Mouse (Mus musculus) adrenal gland, postnatal 10 days (tissue): ENCODE data around the gene RPS10-NUDT3. TPM values are rescaled to one million over a fixed set of nuclear protein-coding genes. Genes with fewer than 3 reads are reported as not detected.

ENCODE experiments used
- DNase-seq: peaks from one replicate; pipeline ENCODE4 v3.0.0; 2021; ENCODE audit warnings: mixed read lengths
- total RNA-seq, 2 experiments: library from RNA; stranded (reverse); gene quantifications; 2 replicates each; pipeline ENCODE4 v1.2.3; 2021

The RPS10-NUDT3 gene
- total RNA-seq, 2 experiments from 2014 or later: 1.2 TPM; not detected in 1

DNA sequence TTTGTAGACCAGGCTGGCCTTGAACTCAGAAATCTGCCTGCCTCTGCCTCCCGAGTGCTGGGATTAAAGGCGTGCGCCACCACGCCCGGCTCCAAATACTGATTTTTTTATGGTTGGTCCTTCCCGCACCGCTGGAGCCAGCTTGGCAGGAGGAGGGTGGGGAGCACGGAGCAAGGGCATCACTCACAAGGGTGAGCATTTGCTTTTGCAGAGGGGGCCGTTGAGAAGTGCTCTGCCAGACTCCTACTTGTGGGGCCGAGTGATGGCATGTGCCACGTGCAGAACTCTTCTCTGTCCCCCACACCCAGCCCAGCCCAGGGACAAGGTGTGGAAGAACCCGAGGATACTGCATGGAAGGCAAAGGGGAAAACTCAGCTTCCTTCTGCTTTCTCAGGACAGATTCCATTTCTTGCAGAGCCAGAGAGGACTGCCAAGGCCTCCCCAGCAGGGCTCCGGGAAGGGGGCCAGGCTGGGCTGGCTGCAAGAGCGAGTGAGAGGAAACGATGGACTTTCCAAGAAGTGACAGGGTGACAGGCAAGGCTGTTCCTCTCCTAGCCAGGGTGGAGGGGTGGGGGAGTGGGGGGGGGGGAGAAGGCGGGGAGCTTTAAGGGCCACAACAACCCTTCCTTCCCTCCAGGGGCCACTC is 60.4 kb downstream of the RPS10-NUDT3 start:
- peak; percentile 85 for DNase-seq

DNA sequence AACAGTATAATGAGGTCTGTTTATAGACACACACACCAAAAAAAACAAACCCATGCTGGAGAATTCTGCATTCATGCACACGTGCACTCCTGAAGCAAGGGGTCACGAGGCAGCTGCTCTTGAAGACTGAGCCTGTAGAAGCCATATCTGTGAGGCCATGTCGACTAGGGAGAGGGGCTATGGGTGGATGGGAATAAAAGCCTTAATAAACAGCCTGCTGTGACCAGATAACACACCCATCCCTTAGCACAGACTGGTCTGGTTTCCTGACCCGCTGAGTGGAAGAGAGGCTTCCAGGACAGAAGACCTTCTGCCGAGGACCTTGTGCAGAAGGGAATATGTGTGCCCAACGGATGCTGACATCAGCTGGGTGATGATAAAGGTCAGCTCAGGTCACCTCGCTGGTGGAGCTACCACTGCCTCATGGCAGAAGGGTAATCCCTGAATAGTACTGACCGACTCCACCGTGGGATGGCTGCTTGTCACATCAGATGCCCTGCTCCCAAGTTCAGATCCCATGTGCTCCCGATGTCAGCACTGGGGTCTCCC is 61.2 kb downstream of the RPS10-NUDT3 start:
- no peak for DNase-seq

DNA sequence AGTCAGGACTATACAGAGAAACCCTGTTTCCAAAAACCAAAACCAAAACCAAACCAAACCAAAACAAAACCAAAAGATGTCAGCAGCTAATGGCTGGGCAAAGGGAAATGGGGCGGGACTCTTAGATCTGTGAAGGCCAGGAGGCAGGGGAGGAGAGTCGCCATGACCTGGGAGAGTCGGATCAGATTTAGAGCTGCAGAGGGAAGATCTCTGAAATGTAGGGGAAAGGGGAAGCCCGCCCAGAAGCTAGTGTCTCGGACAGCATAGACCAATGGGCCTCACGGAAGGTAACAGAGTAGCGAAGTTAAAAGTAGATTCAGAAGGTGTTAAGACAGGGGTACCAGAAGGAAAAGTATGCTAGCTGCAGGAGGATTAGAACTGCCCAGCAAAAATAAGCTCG is 63.7 kb downstream of the RPS10-NUDT3 start:
- DNase-seq: no peak

DNA sequence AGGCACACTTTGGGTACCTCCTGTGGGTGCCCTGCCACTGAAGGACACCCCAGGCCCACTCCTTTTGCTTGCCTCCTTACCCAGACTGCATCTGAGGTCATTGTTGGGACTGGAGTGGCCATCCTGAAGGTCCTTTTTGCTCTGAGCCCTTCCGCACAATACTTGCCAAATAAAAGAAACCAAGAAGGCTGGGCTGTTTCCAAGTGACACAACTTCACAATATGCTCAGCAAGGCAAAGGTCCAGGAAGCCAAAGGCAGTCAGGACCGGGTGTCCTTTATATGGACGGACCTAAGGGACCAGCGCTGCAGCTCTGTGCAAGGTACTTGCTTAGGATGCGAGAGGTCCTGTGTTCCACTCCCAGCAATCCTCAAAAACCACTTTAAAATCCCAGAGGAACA is 66.8 kb downstream of the RPS10-NUDT3 start:
- DNase-seq: no peak

DNA sequence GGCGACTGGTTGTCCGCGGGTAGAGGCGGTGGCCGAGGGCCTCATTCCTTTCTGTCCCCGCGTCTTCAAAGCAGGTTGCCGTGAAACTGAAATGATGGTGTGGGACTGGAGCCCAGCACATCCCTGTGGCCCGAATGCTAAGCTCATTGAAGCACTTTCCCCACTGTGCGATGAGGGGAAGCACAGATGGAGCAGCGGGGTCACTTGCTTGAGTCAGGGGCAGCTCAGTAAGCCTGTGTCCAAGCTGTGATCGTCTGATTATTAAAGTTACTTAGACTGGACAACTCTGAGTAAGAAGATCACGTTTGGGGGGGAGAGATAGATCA is 69.1 kb downstream of the RPS10-NUDT3 start:
- no peak for DNase-seq

DNA sequence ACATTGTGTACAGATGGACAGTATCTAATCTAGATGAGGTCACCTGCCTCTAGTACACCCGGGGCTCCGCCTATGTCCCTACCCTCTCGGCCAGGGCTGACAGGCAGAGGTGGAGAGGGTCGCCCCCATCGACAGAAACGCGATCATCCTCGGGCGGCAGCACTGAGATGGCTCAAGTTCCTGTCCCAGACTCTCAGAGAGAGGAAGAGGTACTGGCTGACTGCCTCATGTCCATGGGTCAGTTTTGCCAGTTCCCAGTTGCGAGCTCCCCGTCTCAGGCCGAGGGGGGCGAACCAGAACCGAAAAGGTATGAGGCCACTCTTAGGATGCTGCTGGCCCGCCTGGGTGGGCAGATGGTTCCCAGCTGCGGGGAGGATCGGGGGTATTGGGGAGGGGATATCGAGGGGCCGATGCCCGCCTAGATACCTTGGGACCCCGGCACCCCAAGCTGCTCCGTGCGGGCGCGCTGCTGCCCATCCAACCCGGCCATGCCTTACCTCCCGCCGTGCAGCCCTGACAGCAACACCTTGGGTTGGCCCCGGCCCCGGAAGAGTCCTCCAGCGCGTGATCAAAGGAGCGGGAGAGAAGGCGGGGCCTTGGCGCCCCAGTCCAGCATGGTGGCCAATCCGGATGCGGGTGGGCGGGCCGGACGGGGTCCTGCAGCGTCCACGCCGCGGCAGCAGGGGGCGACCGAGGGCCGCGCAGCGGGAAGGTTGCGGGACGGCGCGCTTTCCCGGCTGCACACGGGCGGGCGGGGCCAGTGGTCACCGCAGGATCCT is 69.7 kb downstream of the RPS10-NUDT3 start, which contains the start of gene AI413582:
TSS of gene AI413582 (minus strand) at position 594 of the 779 bp plus-strand sequence.
- peak; percentile 99 for DNase-seq

DNA sequence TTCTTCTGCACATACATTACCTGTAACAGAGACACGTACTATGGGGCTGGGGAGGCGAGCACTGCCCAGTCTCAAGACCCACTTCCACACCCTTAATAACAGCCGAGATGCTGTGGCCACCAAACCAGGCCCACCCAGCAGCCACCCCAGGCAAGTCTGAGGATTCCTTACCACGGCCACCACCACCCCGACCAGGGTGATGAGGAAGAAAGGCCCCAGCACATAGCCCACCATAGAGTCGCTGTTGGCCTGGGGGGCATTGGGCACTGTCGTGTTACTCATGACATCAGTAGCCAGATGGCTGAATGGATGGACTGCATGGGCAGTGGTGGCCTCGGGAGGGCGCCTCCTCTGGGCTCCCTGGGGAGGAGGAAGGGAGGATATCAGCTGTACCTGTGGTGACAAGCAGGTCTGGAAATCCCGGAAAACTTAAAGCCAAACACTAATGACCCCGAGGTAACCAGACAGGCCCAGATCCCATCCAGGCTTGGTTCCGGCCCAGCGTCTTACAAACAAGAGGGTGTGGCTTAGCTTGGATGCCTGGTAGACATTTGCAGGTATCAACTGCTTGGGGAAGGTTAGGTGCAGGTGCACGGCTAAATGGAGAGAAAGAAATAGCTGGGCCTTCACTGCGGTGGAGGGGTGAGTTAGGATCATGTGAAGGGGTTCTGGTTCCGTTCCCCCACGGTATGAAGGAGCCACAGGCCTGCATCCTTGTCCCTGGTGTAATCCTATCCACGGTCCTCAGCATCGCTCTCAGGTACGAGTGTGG is 70.4 kb downstream of the RPS10-NUDT3 start:
- no peak for DNase-seq

DNA sequence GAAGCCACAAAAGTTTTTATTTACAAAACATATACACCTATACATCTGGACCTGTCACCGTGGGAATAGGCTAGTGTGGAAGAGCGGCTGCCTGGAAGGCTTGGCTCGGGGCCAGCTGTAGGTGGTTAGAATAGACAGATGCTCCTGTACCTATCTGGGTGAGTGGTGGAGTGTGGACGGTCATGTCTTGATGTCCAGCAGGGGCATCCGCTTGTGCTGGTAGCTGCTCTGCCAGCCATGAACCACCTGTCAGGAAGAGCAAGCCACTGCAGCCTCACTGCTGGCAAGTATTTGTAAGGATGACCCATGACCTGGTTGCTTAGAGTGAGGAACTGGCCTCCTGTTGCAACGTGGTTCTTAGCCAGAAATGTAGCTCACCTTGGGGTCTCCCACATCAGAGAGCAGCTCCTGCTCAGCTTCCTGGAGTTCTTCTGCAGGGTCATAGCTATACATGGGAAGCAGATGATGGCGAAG is 71.2 kb downstream of the RPS10-NUDT3 start:
- no peak for DNase-seq

DNA sequence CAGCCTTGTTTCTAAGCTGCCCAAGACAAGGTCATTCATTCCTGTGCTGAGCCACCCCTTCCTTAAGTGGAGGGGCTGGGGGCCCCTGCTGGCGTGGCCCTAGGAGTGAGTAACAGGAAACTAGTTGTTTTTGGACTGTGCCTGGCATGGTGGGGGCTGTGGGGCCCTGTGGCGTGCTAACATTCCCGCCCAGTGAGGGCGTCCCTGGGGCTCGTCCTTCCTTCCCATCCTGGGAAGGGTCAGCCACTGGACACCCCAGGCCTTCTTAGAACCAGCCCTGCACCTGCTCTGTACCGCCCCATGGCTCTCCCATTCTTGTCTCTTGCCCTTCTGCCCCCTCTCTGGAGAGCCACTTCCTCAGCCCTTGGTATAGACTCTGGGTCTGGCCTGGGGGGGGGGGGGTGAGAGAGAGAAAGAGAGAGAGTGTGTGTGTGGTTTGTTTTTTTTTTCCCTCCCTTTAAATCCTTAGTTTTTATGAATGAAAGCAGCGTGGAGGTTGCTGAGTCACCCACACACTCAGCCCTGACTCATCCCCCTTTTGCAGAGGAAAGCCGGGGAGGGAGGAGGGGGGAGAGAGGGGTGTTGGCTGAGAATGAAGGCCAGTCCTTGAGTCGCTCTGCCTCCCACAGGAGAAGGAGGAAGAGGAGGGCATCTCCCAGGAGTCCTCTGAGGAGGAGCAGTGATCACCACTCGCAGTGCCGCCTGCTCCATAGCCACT is 73.1 kb downstream of the RPS10-NUDT3 start:
- DNase-seq: peak; percentile 80

DNA sequence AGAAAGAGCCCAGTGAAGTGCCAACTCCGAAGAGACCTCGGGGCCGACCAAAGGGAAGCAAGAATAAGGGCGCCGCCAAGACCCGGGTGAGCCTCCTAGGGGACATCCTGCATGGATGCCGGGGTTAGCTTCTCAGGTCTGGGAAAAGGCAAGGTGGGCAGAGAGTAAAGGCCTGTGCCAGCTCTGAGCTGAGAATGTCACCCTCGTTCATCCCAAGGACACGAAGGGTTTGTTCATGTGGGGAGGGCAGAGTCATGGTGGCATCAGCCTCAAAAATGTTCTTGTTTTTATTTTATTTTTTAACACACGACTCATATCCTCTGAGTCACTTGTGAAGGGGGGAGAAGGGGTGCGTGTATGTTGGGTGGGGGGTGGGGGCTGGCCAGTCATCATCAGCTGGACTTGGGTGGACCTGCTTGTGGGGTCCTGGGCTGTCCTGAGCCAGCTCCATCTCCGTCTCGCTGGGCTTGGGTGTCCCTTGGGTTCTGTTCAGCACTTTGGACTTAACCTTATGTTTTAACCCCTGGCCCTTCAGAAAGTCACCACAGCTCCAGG is 74.0 kb downstream of the RPS10-NUDT3 start:
- no peak for DNase-seq

DNA sequence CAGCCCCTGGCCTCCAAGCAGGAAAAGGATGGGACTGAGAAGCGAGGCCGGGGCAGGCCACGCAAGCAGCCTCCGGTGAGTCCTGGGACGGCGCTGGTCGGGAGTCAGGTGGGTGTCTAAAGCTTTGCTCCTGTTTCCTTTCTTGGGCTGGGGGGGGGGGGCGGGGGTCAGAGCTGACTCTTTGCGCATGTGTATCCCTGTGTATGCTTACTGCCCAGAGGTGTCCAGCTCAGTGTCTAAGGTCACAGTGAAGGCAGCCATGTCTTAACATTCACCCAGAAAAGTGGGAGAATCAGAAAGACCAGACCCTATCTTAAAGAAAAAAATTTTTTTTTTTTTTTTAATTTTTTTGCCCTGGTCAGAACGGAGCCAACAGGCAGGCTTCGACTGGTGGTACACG is 75.4 kb downstream of the RPS10-NUDT3 start:
- DNase-seq: no peak

DNA sequence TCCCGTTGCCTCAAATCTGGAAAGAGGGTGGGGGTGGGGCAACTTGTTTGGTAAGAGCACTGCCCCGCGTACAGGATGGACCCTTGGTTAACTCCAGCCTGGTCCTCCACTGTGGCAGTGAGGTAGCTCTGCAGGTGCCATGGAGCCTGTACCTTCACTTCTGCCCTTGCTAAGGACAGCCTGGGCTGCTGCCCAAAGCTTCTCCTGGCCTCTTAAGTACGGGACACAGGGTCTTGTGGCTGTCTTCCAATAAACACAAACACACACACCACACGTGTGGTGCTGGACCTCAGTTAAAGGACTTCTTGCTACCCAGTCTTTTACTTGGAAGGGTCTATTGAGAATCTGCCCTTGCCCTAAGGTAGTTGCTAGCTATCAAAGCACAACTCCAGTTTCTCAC is 76.2 kb downstream of the RPS10-NUDT3 start:
- no peak for DNase-seq

DNA sequence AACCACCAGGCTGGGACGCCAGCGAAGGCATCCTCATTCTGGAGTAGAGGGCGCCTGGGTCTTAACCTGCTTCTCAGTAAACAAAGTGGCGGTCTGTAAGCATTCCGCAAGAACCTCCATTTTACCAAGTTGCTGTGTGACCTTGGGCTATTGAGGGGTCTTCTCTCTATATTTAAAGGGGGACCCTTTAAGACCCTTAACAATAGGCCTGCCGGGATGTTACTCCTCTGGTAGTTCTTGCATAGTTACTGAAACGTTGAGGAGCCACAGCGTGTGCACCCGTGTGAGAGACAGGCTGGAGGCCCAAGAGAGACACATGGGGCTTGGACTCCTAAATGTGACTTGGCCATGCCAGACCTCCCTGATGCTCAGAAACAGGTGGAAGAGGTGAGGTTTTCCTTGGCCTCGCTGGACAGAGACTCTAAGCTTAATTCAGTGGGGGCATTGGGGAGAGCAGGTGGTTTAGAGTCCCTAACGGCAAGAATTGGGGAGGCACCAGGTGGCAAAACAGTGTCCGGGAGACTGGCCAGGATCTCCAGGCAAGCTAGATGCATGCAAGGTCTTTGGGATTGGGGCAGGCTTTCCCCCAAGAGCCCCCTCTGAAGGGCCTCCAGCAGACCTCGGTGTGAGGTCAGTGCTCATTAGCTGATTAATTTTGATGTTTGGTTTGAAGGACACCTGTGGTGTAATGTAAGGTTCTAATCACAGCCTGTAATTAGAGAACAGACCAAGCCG is 76.9 kb downstream of the RPS10-NUDT3 start:
- no peak for DNase-seq

DNA sequence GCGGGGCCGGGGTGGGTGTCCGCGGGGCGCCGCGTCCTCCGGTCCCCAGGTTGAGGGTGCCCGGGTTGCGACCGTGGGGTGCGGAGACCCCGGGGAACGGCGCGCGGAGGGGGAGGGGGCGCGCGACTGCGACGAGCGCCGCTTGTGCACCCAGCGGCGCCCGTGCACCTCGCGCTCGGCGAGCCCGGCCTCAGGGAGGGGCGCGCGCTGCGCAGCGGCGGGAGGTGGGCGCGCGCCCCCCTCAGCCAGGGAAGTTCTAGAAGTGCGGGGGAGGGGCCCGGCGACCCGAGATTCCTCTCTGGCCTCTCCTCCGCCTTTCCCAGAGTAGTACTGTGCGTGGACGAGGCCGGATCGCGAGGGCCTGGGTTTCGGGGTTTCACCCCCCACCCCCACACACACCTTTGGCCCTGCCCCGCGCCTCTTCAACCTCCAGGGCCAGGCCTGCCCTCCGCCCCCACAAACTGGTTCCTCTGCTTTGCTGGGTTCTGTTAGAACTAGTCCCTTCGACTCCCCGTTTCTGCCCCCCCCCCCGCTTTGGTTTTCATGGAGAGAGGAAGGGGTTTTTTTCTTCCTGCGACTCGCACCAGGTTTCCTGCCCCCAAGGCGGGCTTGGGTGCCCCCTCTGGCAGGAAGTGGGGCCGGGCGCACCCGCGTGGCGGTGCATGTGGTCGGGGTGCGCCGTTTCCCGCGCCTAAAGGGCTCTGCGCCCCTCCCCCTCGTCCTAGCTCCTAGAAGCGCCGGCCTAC is 77.7 kb downstream of the RPS10-NUDT3 start:
- DNase-seq: peak; percentile 56

DNA sequence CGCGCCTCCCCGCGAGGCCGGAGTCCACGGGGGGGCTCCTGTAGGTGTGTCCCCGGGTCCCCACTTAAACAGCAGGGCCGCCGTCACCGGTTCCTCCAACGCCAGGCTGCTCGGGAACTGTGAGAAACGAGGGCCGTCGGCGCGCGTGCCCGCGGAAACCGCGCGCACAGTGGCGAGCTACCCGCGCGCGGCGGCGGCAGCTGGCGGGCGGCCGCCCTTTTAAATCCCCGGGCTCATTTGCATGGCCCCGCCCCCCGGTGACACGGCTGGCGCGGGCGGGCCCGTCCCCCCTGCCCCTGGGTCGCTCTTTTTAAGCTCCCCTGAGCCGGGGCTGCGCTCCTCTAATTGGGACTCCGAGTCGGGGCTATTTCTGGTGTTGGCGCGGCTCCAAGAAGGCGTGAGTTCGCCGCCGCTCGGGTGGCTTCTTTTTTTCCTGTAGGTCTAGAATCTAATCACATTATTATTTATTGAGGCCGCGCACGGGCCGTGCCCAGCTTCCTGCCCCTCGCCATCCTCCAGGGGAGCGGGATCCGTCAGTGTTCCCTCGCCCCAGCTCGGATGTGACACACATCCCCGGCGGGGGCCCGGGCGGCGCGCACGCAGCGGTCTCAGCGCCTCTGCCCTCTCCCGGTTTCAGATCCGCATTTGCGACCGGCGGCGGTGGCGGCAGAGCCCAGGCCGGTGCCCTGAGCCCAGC is 78.6 kb downstream of the RPS10-NUDT3 start, which contains the start of gene Hmga1:
TSS of gene Hmga1 (plus strand) at position 183 of the 697 bp plus-strand sequence.
- DNase-seq: peak; percentile 94

DNA sequence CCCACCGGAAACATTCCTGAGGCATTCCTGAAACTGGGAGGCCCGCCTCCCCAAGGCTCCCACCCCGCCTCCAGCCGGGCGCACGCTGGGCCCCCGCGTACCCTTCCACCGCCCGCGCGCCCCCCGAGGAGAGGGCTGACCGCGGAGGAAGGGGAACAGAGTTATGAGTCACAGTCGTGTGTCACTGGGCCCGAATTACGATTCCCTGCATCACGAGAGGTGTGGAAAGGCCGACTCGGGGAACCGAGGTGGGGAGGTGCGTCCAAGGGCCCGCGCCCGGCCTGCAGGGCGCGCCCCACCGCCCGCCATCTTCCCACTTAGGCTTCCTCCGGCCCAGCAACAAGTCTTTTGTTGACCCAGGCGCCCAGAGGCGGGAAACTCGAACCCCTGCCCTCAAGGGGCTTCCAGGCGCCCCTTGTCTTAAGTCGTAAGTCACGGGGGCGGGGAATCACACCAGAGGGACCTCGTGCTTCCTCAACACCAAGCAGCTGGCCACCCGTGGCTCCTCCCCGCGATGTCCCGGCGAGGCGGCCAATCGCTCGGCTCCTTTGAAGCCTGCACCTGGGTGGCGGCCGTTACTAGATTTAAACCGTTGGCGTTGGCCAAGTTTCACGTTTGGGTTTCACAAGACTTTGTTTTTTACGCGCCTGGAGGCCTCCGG is 79.4 kb downstream of the RPS10-NUDT3 start:
- DNase-seq: peak; percentile 83

DNA sequence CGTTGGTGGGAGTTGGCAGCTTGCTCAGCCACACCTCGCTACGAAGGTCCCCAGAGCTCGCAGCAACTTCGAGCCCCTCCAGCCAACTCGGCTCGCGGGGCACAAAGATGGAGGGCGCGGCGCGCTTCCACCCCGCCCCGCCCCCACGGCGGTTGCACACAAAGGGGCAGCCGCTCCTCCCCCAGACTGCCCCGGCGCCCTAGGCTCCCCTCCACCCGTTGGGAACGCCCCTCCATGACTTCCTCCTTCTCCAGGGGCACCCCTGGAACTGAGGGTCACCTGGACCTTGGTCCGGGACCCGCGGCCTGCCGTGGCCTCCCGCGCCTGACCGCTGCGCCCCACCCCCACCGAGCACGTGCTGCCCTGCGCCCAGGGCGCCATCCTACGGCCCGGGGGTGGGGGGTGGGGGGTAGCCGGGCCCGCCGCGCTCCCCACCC is 79.9 kb downstream of the RPS10-NUDT3 start:
- peak; percentile 58 for DNase-seq

DNA sequence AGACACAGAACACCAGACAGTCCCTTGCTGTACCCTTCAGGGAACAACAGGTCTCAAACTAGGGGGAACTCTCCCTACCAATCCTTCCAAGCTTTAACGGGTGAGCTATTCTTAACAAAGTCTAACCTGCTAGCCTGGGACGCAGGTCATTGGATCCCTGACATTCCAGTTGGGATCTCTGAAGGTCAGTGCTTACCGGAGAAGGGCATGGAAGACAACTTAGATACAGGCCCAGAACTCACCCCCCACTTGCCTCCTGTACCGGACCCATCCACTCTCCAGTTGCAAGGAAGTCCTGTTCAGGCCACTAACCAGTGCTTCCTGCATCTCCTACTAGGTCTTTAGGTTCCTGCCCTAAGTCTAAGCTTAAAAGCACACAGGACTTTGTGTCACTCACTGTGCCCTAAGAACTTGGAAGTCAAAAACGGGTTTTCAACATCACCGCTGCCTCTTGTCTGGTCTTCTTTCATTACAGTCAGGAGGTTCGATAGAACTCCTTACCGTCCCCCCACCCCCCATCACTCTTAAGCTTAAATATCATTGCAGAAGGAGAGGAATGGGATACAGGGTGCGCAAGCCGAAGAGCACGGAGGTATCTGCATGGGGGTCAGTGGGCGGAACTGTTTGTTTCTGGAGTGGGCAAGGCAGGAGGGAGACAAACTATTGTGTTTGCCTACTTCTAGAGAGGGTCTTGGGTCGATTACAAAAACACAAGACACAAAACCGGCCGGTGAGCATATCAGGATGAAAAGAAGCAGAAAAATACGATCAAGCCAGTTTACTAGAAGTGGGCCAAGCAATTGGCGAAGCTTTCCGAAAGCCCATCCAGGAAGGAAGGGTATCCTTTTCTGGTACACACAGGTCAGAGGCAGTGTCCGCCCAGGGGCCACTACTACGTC is 80.7 kb downstream of the RPS10-NUDT3 start:
- DNase-seq: no peak
